Mouse (Mus musculus): Measurements from ENCODE around the gene Slc30a5.

- TF ChIP-seq POLR2A (IDR thresholded peaks at IDR 0.05; ENCODE audit: borderline replicate concordance, control insufficient read depth, low read depth, low read length) (no peak), CTCF (IDR thresholded peaks at IDR 0.05; ENCODE audit: control insufficient read depth, insufficient read depth, low read length) (no peak)
Measured at GRCm38 (mm10) chr13:100854174-100854573, 20.9 kb upstream of the Slc30a5 start.
